Mouse (Mus musculus) heart, postnatal 4 days (tissue): Measurements from ENCODE around the gene Zfp979. TPM values are rescaled to one million over a fixed set of nuclear protein-coding genes. Genes with fewer than 3 reads are reported as not detected.
"Not testable (repeated sequence)": the region's sequence is repeated elsewhere in the genome, so short reads cannot be mapped to it uniquely, and the experiment has no call there.

Source experiments
- DNase-seq: peaks from one replicate; pipeline ENCODE4 v3.0.0; 2021
- total RNA-seq, 2 experiments: library from RNA; stranded (reverse); gene quantifications; 2 replicates each; pipeline ENCODE4 v1.2.3; 2021

The Zfp979 gene
- 1 to 10 TPM; 3.2 to 3.5 TPM for total RNA-seq

- not testable (repeated sequence) for DNase-seq
Measured at GRCm38 (mm10) chr4:147642413-147642812, at the start of gene Zfp979. Gene Zfp979, minus strand, starts transcription at chr4:147642513.

DNA sequence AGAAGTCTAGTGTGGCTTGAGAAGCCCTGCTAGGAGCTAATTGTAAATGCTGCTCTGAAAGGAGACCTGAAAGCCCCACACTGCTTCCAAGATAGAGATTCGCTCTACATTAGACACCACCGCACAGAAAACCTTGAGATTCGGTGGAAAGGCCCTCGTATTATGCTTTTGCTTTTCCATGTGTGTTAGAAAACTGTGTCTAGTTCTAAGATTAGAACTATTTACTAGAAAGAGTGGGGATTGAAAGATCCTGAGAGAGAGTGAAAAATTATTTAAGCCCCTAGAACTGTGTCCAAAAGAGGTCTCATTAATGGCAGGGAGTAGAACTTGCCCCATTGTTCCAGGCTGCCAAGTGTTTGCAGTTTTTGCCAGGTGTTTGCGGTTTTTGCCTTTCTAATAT is 12.9 kb upstream of the Zfp979 start:
- not testable (repeated sequence) for DNase-seq

DNA sequence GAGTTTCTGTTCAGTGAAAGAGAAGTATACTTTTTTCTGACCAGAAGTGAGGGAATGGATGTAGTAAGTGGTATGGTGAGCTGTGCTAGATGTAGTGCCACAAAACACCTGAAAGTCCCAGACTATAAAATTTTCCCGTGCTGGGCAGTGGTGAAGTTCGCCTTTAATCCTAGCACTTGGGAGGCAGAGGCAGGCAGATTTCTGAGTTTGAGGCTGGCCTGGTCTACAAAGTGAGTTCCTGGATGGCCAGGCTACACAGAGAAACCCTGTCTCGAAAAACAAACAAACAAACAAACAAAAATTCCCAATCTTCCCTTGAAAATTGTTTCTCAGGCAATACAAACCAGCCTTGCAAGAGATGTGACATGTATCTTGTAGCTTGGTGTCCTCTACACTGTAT is 5.1 kb upstream of the Zfp979 start:
- not testable (repeated sequence) for DNase-seq

- DNase-seq = not testable (repeated sequence)
Measured at GRCm38 (mm10) chr4:147641932-147642331, 381 bp downstream of the Zfp979 start.

GRCm38 (mm10) chr4:147633818-147634262 is 8.5 kb downstream of the Zfp979 start:
- DNase-seq = not testable (repeated sequence)

DNA sequence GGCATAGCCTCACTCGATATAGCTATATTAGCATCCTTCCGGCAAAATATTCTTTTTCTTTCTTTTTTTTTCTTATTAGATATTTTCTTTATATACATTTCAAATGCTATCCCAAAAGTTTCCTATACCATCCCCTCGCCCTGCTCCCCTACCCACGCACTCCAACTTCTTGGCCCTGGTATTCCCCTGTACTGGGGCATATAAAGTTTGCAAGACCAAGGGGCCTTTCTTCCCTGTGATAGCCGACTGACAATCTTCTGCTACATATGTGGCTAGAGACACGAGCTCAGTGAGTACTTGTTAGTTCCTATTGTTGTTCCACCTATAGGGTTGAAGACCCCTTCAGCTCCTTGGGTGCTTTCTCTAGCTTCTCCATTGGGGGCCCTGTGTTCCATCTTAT is 35.8 kb downstream of the Zfp979 start:
- DNase-seq = not testable (repeated sequence)

DNA sequence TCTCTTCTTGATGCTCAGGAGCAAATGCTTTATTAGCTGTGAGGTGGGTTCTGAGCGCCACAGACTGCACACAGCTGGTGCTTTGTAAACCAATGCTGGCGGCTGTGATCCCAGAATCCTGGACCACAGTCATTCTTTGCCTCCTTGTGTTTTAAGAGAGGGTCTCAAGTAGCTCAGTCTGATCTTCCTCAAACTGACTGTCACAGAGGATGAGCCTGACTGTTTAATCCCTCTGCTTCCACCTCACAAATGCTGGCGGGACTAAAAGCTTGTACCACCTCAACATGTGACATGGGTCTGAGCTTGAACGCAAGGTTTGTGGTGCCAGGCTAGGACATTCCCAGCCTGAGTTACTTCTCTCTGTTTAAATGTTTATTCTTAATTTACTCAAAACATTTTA is 36.8 kb downstream of the Zfp979 start:
- no peak for DNase-seq

DNA sequence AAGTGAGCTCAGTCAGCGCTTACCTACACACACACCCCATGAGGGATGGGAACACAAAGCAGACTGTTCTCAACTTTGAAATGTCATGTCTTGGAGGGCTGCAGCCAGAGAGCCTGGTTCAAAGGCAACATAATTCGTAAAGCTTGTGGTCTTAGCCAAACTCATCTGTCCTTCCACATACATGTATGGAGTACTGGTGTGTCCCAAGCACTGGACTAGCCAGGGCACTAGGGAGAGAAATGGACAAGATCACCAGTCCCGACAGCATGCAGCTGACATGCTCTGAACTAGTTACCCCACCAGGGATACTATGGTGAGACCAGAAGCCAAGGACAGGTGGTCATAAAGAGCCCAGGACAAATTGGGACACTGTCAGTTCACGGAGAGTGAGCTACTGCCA is 38.5 kb downstream of the Zfp979 start:
- DNase-seq = no peak

GRCm38 (mm10) chr4:147601881-147602280 is 40.4 kb downstream of the Zfp979 start:
- no peak for DNase-seq

GRCm38 (mm10) chr4:147598831-147599230 is 43.5 kb downstream of the Zfp979 start:
- no peak for DNase-seq

DNA sequence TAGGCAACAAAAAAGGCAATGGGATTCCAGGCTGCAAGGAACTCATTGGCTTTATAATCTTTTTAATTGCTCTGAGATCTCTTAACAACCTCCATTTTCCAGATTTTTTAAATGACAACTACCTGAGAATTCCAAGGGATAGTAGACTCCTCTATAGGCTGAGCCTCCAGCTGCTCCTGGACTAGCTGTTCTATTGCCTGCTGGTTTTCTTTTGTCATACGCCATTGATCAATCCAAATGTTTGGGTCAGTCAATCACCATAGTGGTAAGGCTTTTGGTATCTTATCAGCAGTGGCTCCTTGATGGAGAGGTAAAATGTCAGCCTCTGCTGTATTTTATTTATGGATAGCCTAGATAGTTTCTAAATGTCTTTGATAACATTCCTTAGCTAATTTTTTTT is 44.6 kb downstream of the Zfp979 start:
- DNase-seq = no peak

GRCm38 (mm10) chr4:147594630-147595029 is 47.7 kb downstream of the Zfp979 start:
- DNase-seq = not testable (repeated sequence)

DNA sequence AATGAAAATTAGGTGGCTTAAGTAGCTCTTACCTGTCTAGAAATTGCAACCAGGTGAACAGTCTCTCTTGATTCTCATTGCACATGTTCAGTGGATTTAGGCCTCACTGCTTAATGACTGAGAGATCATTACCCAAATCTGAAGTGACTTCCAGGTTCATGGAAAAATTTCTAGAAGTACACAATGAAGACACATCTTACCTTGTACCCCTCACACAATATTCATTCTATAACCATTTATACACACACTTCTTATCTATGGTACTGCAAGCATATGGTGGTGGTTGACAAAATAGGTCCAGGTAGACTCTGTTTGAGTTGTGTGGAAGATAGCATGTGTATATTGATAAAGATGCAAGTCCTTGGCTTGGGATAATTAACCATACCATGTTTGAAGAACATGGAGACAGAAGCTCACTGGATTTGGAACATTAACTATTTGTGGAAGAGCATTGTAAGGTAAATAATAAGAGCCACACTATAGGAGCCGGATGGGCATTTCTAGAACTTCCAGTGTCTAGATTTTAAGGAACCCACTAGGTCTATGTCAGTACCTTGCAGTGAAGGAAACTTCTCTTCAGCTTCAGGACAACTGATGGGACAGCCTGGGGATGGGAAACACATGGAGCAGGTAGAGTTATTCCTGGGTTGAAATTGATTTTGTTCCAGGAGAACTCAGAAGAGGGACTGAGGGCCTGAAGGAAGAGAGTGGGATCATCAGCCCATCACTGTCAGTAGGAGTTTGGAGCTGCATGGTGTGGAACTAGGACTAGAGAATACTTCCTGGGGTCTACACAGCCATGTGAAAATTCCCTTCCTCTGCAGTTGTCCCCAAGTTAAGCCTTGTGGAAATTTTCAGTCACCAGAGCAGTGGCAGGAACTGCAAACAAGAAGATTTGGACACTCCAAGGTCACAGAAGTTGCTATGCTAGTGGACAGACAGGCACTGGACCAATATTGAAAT is 55.5 kb downstream of the Zfp979 start:
- DNase-seq = no peak

GRCm38 (mm10) chr4:147579371-147579770 is 62.9 kb downstream of the Zfp979 start:
- not testable (repeated sequence) for DNase-seq

DNA sequence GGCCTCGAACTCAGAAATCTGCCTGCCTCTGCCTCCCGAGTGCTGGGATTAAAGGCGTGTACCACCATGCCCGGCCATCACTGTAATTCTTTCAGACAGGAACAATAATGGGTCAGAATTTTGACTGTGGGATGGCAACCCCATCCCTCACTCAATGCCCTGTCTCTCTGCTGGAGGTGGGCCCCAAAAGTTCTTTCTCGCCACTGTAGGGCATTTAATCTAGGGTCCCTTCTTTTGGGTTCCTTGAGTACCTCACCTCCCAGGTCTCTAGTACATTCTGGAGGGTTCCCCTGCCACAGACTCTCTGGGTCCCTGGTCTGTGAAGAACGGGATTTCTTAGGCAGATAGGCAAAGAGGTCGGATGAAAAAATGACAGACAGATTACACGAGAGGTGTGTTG is 71.2 kb downstream of the Zfp979 start:
- not testable (repeated sequence) for DNase-seq

DNA sequence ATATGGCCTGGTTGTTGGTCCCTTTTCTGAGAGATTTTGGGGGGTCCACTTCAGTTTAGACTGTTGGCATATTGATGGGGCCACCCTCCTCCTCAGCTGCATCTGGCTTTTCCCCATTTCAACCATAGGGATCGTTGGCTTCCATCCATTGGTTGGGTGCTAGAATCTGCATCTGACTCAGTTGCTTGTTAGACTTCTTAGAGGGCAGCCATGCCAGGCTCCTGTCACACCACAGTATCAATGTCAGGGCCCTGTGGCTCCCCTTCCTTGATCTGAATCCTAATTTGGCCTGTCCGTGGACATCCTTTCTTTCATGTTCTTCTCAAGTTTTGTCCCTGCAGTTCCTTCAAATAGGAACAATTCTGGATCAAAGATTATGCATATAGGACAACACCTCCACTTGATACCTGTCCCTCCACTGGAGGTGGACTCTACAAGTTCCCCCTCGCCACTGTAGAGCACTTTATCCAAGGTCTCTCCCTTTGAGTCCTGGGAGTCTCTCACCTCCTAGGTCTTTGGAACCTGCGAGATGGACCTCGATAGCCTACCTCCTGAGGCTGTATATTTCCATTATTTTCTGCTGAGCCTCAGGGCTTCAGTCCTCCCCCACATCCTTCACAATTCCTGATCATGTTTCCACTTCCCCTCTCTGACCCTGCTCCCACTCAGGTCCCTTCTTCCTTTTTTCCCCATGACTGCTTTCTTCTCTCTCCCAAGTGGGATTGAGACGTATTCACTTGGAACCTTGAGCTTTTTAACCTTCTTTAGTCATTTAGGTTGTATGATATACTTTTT is 76.7 kb downstream of the Zfp979 start:
- no peak for DNase-seq

Other genes starting within 250 kb of the Zfp979 start
- gene Zfp982, start 150.1 kb downstream of the Zfp979 start, total RNA-seq = 1 to 10 TPM; 6.0 to 6.7 TPM
- under 1 TPM; 0.33 to 0.72 TPM for gene Gm16503, start 102.3 kb downstream of the Zfp979 start, total RNA-seq
- under 1 TPM; 0.12 to 0.34 TPM for gene Zfp985, start 89.2 kb downstream of the Zfp979 start, total RNA-seq
- gene Zfp534, start 60.0 kb upstream of the Zfp979 start, total RNA-seq = under 1 TPM in 1 of 2 experiments, not detected in 1; 0.18 TPM
- 1 to 10 TPM; 3.8 to 4.4 TPM for gene Zfp984, start 167.3 kb upstream of the Zfp979 start, total RNA-seq
- 10 to 100 TPM in 1 of 2 experiments, 1 to 10 TPM in 1; 9.1 to 12.6 TPM for gene Zfp933, start 205.9 kb upstream of the Zfp979 start, total RNA-seq
- gene Miip, start 226.3 kb upstream of the Zfp979 start, total RNA-seq = 10 to 100 TPM; 17.8 to 21.7 TPM
- 10 to 100 TPM in 1 of 2 experiments, 1 to 10 TPM in 1; 9.9 to 11.7 TPM for gene Fv1, start 226.5 kb upstream of the Zfp979 start, total RNA-seq